Mouse (Mus musculus) left cerebral cortex, postnatal 4 days (tissue): ENCODE results near the gene Hsd17b13. TPM values are rescaled to one million over a fixed set of nuclear protein-coding genes. Genes with fewer than 3 reads are reported as not detected.

Experiments used
- DNase-seq: peaks from one replicate; pipeline ENCODE4 v3.0.0-alpha.2; 2022
- intact Hi-C: fragments of 180-260 bp; cut with DNase I; formaldehyde crosslinking; loops from one replicate; pipeline ENCODE4 v1.15.1; 2025
- total RNA-seq, 2 experiments: library from RNA; stranded (reverse); gene quantifications; 2 replicates each; pipeline ENCODE4 v1.2.3; 2021

The Hsd17b13 gene
- total RNA-seq, 2 experiments from 2014 or later, result not detected

- DNase-seq, result peak; percentile 92
- intact Hi-C loops, result loop anchor here (5.0 to 10.0 kb wide), 2 partner anchors 70 to 583 kb away; no protein-coding TSS in a partner anchor
These were observed 49.6 kb downstream of the Hsd17b13 start for GRCm38 (mm10) chr5:103927429-103928195.

DNA sequence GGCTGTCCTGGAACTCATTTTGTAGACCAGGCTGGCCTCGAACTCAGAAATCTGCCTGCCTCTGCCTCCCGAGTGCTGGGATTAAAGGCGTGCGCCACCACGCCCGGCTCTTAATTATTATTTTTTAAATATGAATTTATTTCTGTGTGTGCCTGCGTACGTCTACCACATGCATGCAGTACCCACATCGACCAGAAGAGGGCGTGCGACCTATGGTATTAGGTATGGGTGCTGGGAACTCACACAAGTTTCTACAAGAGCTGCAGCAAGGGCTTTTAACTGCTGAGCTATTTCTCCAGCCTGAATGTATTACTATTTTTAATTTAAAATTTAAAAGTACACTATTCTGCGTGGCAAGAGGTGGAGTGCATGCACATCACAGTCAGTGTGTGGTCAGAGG is 50.8 kb downstream of the Hsd17b13 start:
- no peak for DNase-seq
- intact Hi-C loops, result loop anchor here (5.0 to 10.0 kb wide), 2 partner anchors 69 to 582 kb away; no protein-coding TSS in a partner anchor

DNA sequence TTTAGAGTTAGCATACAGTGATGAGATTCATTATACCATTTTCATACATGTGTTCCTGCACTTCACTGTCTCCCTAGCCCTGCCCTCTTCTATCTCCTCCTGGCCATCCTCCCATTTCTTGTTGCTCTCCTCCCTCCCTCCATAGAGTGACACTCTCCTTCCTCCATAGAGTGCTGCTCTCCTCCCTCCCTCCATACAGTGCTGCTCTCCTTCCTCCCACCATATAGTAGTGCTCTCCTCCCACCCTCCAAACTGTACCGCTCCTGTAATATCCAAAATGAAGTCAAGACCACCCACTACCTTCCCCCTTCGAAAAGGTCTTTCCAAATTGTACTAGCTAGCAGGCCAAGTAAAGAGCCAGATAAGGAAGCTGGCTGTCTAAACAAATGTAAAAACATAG is 53.5 kb downstream of the Hsd17b13 start:
- DNase-seq, result no peak
- intact Hi-C loops, result loop anchor here (10.0 kb wide), 1 partner anchor 579 kb away; no protein-coding TSS in a partner anchor

DNA sequence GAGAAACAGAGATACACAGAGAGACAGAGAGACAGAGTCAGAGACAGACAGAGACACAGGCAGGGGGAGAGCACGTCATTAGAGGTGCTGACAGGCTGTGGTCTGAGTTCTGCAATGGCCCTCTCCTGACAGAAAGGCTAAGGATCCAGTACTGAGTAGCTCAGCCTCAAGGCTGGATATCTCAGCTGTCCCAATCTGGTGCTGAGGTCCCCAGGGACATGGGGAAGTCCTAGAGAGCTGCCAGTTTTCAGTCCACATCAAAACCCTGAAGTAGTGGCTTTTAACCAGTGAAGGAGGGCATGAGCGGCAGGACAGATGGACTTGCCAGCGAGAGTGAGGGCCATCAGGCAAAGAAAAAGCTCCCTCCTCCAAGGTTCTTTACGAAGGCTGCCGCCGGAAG is 54.1 kb downstream of the Hsd17b13 start:
- intact Hi-C loops, result loop anchor here (10.0 kb wide), 1 partner anchor 578 kb away; no protein-coding TSS in a partner anchor
- DNase-seq, result no peak

GRCm38 (mm10) chr5:103922436-103922835 is 54.8 kb downstream of the Hsd17b13 start:
- DNase-seq, result no peak
- intact Hi-C loops, result loop anchor here (10.0 kb wide), 1 partner anchor 578 kb away; no protein-coding TSS in a partner anchor

DNA sequence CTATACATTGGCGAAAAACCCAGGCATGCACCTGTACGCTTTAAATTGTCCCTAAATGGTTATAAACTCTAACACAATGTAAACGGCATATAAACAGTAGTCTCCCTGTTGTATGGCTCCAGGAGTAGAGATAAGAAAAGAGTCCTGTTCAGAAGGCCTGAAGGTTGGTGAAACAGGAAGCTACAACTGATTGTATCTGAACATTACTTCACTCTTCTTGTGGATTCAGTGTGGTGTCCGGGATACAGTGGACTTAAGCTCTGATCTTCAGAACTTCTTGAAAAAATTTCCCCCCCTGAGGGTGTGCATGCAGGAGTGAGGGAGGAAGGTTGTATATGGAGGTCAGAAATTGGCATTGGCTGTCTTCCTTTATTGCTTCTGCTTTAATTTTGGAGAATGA is 57.7 kb downstream of the Hsd17b13 start:
- no peak for DNase-seq
- intact Hi-C loops, result no loop called here

- no peak for DNase-seq
- intact Hi-C loops, result no loop called here
These were observed 59.0 kb downstream of the Hsd17b13 start for GRCm38 (mm10) chr5:103918233-103918632.

GRCm38 (mm10) chr5:103917357-103917895 is 59.8 kb downstream of the Hsd17b13 start:
- intact Hi-C loops, result no loop called here
- no peak for DNase-seq

- no peak for DNase-seq
- intact Hi-C loops, result no loop called here
These were observed 60.4 kb downstream of the Hsd17b13 start for GRCm38 (mm10) chr5:103916595-103917356.

DNA sequence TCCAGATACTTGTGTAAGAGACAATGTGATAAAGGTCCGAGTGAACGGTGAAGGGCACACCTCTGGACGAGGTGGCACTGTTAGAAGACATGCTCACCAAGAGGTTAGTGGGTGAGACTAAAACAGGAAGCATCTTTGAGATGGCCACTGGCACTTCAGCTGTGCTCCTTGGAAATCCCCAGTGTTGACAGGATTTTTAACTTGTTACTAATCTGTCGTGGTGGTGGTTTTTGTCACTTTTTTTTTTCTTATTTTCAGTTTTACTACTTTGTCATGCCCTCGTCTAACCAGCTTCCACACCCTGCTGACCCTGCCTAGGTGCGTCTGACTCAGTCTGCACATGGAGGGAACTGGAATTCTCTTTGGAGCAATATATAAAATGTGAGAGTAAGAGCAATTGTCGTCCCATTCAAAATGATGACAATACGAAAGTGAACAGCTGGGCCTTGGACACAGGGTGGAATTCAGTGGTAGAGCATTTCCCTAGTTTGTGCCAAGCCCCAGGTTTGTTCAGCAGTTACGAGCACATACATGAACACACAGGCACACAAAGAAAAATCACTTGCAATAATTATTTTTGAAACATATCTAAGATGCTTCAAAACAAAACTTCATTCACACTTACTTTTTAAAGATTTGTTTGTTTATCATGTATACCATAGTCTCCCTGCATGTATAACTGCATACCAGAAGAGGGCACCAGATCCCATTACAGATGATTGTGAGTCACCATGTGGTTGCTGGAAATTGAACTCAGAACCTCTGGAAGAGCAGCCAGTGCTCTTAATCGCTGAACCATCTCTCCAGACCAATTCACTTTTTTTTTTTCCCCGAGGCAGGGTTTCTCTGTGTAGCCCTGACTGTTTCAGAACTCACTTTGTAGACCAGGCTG is 62.6 kb downstream of the Hsd17b13 start:
- DNase-seq, result no peak
- intact Hi-C loops, result no loop called here

GRCm38 (mm10) chr5:103913150-103913549 is 64.1 kb downstream of the Hsd17b13 start:
- intact Hi-C loops, result no loop called here
- DNase-seq, result no peak

GRCm38 (mm10) chr5:103911555-103911954 is 65.7 kb downstream of the Hsd17b13 start:
- intact Hi-C loops, result no loop called here
- DNase-seq, result no peak

DNA sequence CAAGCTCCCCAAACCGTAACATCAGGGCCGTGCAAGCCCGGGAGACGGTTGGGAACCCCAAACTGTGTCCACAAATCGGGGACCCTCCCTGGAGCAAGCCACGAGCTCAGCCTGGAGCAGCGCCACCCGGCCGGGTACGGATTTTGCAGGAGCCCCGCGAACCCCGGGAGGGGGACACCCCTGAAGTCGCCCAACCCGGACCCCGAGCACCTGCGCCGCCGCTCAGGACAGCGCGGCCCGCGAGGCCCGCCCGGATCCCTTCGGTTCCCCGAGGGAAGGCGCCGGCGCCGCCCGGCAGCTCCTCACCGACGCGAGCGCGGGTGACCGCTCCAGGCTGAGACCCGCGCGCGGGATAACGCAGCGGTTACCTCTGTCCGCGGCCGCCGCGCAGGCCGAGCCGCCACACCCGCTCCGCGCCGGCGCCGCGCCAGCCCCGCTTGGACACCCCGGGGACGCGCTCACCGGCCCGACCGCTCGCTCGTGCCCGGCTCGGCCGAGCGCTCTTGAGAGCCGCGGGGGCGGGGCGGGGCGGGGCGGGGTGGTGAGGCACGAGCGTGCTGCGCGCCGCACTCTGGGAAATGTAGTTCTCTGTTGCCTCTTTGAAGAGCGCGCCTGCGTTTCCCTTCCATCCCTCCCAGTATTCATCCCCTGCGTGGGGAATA is 66.3 kb downstream of the Hsd17b13 start, which contains the start of gene Klhl8:
Gene Klhl8 (minus strand): TSS at position 512 of the 662 bp plus-strand sequence.
- peak; percentile 88 for DNase-seq
- intact Hi-C loops, result no loop called here

DNA sequence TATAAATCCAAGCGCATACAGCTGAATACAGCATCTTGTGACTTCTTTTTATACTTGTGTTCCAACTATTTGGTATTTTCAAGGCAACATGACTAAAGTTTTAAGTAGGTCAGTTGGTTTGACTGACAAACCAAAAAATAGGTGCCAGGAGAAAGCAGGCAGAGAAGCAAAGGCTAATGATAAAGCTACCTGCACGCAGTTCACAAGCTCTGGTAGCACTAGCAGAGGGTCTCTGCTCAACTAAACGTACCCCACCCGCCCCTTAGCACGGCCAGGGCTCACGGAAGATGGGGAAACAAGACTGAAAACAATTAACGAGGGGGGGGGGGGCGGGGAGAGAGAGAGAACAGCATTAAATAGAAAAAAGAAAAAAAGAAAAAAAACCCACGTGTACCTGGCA is 67.1 kb downstream of the Hsd17b13 start:
- intact Hi-C loops, result no loop called here

GRCm38 (mm10) chr5:103909466-103909865 is 67.7 kb downstream of the Hsd17b13 start:
- intact Hi-C loops, result no loop called here

More for the DNA sequence above, 67.1 kb downstream of the Hsd17b13 start:
- no peak for DNase-seq

GRCm38 (mm10) chr5:103908851-103909250 is 68.4 kb downstream of the Hsd17b13 start:
- intact Hi-C loops, result no loop called here

More at GRCm38 (mm10) chr5:103909466-103909865, 67.7 kb downstream of the Hsd17b13 start:
- no peak for DNase-seq

DNA sequence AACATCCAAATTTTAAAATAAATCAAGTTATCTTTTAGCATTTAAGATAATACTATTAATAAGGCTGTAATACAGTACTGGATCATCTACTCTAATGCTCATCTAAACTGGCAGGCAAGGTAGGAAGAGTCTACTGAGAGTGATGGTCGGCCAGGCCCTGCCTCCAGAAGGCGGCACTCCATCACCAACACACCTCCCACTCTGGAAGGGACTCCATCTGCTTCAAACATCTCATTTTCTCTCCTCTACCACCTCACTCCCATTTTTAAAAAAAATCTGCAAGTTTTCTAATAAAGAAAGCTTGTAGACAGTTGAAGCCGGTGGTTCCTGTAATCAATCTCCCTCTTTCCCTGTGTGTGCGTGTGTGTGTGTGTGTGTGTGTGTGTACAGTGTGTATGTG is 69.4 kb downstream of the Hsd17b13 start:
- DNase-seq, result no peak
- intact Hi-C loops, result no loop called here

More at GRCm38 (mm10) chr5:103908851-103909250, 68.4 kb downstream of the Hsd17b13 start:
- no peak for DNase-seq

- no peak for DNase-seq
- intact Hi-C loops, result no loop called here
These were observed 71.0 kb downstream of the Hsd17b13 start for GRCm38 (mm10) chr5:103906173-103906572.
